Mouse (Mus musculus) left cerebral cortex, postnatal 14 days (tissue): ENCODE measurements around the gene Esr1. TPM values are rescaled to one million over a fixed set of nuclear protein-coding genes. Genes with fewer than 3 reads are reported as not detected.

Experiments used
- DNase-seq, 2 experiments: peaks; one replicate each; pipeline ENCODE4 v3.0.0; 2021 to 2022; ENCODE audit warnings: low spot score in 2 of 2, mixed read lengths in 1 of 2
- intact Hi-C: fragments of 180-260 bp; cut with DNase I; formaldehyde crosslinking; loops from one replicate; pipeline ENCODE4 v1.15.1; 2025
- total RNA-seq, 2 experiments: library from RNA; stranded (reverse); gene quantifications; 2 replicates each; pipeline ENCODE4 v1.2.3; 2021

The Esr1 gene
- total RNA-seq, 2 experiments from 2014 or later = 2.7 to 2.9 TPM

DNA sequence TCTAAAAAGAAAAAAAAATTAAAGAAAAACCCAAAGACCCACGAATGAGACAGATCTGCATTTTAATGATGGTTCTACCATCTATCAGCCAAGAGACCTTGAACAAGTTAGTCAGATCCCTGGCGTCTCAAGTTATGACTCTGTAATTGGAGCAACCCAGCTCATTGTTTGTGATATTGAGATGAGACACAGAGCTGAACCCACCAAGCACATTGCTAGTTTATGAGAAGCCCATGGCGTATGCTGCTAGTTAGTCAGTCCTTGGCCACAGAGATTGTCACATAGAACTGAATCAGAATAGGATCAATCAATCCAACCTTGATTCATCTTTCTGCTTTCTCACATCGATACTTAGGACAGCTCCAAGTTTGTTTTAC, 165.3 kb downstream of the Esr1 start:
- intact Hi-C loops = no loop called here
- no peak for DNase-seq

DNA sequence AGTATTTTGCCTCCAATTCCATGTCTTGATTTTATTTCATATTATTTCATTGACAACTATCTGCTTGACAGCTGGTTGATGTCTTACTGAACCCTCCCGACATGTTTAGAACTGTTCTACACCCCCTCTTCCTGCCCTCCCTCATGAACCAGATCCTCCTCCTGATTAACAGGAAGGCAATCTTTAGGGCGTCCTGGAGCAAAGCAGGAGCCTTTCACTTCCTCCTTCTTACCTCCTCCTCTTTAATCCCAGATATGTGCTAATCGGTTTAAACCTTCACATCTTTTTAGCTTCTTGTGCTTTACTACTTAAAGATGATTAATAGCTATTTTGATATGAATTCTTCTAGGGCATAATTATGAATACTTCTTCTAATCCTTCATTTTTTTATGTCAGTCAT, 166.6 kb downstream of the Esr1 start:
- intact Hi-C loops = no loop called here
- no peak for DNase-seq

DNA sequence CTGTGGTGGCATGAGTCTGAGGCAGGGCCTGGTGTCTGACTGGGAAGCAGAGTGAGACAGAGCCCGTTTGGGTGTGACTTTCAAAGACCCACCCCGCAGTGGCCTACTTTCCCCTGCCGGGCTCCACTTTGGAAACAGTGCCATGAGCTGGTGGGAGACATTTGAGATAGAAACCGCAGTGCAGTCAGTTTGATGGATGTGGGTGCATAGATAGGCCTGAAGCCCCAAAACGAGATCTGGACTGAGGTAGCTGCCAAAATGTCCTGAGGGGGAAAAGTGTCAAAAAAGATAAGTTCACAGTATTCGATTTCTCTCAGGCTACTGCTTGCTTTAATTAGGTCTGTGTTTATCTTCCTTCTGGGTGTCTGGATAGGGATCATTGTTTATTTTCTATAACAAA, 169.5 kb downstream of the Esr1 start:
- intact Hi-C loops = no loop called here
- DNase-seq = no peak

DNA sequence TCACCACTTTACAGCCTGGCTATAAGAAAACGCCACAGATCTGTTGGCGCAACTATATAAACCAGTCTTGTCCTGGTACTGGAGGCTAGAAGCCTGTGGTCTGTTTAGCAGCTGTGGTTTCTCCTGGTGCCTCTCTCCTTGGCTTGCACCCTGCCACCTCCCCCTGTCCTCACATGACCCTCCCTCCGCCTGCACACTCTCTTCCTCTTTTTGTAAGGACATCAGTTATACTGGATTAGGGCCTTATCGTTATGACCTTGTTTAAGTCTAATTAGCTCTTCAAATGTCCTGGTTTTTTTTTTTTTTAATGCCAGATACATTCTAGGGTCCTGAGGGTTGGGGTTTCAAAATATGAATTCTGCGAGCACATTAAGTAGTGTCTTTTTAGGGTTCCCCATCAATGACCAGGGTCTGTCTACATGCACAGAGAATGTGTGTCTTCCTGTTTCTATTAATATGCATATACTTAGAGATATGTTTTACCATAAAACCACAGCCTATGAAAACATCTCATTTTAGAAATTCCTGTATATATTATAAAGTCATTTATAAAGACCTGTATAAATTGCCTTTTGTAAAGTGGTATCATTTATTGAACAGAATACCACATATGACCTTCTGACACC, 175.7 kb downstream of the Esr1 start:
- no peak for DNase-seq
- intact Hi-C loops = no loop called here

DNA sequence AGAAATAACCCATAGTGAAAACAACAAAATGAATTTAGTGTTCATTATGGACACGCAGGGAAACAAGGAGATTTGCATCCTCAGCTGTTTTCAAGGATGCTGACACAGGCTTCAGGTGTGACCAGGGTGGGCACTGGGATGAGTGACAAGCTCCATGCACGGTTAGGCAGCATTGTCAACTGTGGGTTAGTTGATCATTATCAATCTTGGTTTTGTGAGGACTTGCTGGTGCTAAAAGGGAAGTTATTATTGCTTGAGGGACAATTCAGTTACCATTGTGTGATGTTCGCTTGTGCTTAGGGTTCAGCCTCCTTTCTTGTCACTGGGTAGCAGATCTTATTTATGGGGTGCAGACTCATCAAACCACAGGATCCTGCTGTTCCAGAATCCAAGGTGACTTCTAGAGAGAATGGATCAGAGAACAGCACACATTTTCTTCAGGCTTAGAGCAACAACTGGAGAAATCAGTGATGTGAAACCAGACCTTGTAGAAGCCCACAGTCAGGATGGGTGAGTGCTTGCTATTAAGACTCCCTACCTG, 186.9 kb downstream of the Esr1 start:
- intact Hi-C loops = no loop called here
- DNase-seq = no peak

DNA sequence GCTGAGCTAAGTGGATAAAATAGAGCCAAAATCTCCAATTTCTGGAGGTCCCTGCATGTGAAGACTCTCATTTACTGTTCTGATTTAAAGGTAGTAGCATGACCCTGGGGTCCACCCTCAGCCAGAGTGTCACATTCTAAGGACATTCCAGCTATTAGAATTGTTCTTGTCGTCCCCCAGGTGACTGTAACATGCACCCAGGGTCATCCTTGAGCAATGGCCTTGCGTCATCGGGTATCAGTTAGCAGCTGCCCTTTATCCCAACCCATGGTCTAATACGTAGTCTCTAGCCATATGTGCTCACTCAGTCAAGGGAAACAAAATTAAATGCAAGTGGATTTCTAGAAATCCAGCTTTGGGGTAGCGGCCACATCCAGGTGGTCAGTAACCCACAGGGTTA, 213.0 kb downstream of the Esr1 start:
- intact Hi-C loops = no loop called here
- DNase-seq = no peak

DNA sequence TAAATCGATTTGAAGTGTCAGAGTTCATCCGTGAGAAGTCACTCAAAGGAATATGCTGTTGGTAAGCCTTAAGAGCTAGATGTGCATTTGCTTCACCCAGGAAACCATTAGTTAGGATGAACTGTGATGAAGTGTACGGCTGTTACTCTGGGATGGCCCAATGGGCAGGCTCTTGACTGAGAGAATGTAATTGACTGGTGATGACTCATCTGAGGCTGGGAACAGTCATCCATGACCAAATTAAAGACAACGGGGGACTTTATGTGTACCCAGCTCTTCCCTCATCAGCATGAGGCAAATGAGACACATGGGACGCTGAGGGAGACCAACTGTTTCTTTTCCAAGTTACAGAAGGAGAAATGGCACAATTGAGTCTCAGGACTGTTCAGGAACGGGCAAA, 219.2 kb downstream of the Esr1 start:
- intact Hi-C loops = no loop called here
- DNase-seq = no peak

DNA sequence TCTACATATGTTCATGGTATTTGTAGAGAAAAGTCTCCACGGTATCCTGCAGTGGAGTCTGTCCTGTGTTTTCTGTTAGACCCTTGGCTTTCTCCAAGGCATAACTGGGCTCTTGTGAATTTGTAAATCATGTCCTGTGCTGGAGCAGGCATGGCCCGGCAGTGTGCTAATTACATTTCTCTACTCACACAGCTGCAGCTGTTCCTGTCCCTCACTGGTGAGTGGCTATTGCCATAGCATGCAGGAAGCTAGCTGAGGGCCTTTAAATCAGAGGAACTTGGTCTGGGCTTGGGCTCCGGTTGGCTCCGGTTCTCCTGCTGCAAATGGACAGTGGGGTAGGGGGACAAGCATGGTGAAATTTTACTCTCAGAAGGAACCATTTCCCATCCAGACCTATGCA, 226.7 kb downstream of the Esr1 start:
- intact Hi-C loops = no loop called here
- no peak for DNase-seq

DNA sequence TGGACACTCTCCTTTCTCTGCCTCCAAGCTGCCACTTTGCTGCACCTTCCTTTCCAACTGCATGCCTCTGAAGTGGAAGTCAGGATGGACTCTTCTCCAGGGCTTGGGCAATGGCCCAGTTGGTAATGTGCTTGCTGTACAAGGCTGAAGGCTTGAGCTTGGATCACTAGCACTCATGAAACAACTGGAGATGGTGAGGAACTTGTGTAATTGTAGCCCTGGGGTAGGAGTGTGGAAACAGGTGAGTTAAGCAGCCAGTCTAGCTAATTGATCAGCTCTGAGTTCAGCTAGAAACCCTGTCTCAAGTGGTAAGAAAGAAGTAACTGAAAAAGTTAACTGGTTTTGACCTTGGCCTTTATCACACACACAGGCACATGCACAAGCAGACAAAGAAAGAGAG, 229.6 kb downstream of the Esr1 start:
- intact Hi-C loops = no loop called here

DNA sequence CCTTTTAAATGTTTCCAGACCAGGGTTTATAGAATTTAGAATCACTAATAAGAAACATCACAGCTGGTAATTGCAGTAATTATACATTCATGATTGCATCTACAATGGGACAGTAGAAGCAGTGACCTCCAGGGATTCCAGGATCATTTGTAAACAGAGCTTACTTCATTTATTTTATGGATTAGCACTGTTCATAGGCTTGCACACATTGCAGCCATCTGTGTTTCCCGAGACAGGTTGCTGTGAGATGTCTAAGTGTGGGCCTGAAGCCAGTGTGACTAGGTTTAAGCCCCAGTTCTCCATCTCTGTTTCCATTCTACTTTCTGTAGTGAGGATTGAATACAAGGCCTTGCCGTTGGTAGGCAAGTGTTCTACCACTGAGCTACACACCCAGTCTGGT, 236.1 kb downstream of the Esr1 start:
- intact Hi-C loops = no loop called here
- no peak for DNase-seq

More for the DNA sequence above, 229.6 kb downstream of the Esr1 start:
- no peak for DNase-seq

DNA sequence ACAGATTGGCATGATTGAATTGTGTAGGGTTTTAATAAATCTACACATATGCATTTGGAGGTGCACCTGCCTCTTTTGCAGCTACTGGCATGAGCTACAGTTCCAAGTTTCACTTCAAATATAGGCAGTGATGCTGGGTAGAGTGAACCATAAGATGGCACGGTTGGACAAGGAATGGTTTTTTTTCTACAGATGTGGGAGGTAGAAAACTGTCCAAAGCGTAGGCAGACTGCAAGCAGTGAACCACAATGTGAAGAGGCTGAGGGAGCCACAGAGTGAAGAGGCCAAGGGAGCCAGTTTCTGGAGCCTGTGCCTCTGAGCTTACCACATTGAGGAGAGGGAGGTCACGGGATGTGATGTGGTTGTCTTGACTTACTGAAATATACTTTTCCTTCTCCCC, 238.5 kb downstream of the Esr1 start:
- intact Hi-C loops = no loop called here
- peak; percentile 4 to 7 for DNase-seq

DNA sequence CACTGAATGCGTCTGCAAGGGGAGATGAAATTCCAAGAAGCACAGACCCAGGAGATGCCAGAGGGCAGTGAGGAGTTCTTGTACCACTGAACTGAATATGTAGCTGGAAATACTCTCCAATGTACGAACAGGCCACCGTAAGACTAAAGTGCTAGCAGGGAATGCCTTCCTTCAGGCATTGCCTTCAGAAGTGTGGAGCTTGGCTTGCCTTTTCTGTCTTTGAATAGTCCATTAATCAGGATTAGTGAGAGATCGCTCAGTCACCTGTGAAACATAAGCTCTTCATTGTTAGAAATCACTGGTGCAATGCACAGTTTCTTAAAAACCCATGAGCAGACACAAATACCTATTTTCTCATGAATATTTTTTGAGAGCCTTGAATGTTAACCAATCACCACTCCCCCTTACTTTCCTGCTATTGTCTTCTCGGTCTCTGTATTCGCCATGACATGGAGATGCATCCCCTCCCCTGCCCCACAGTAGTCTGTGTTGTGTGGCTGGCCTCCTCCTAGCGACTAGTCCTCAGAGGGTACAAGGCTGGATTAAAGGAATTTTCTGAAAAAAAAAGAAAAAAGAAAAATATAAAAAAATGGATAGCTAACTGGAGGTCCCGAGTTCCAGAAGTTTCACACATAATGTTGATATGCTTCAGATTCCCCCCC, 263.8 kb downstream of the Esr1 start:
- intact Hi-C loops = no loop called here
- DNase-seq = no peak

DNA sequence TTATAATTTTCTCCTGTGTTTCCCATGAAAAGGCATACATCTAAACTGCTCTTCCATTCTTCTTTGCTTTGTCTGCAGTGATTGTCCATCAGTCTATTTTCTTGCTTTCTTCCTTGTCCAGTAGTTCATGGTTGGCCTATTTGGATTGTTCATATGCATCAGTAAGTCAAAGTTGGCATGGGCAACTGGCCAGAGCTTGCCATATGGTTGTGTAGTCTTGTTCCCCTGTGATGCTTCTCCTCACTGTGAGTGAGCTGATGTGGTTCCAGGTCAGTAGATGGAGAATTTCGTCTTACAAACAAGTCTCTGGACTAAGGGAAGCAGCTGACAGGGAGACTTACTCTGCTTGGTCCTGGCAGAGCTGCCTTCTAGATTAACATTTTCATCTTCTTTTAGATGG, 270.0 kb downstream of the Esr1 start:
- intact Hi-C loops = no loop called here
- DNase-seq = no peak

DNA sequence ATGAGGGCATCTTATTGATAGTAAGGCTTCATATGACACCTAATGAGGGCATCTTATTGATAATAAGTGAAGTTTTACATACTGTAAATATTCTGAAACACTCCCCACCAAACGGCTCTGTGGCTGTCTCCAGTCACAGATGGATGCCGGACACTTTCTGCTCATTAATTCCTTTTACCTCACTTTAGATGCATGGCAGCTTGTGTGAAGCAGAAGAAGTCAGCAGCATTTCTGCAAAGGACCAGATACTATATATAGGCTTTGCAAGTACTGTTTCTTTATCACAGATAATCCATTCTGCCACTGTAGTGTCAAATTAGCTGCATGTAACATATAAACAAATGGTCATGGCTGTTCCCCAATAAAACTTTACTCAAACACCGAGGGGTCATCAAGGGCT, 274.1 kb downstream of the Esr1 start:
- intact Hi-C loops = no loop called here
- DNase-seq = peak in 1 of 2 experiments; percentile 4

DNA sequence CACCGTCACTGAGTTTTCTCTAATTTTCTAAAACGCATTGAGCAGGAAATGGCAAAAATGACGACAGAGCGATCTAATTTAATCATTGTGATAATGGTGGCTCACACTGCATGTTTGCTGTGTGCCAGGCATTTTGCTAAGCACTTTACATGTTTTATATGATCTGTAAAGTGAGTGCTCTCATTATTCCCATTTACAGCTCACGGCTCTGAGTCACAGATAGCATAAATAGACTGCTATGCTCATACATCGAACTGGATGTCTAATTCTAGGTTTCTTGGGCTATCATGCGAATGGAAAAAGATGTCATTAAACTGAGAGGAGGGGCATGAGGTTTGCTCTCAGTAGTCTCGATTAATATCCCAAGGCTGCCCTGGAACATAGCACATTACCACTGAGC, 274.6 kb downstream of the Esr1 start:
- intact Hi-C loops = no loop called here
- peak in 1 of 2 experiments; percentile 25 for DNase-seq

DNA sequence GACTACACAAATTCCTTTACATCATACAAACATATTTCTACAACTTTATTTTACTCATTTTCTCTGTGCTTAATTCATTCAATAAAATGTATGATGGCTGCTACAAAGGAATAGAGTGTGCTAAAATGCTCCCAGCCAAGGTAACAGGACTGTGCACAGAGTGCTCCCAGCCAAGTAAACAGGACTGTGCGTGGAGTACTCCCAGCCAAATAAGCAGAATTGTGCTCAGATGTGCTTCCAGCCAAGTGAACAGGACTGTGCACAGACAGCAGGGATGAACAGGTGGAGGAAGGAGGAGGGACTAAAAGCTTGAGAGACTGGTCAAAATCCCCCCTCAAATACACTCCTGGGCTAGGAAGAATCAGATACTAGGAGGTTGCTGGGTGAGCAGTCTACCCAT, 282.1 kb downstream of the Esr1 start:
- DNase-seq = no peak
- intact Hi-C loops = no loop called here

DNA sequence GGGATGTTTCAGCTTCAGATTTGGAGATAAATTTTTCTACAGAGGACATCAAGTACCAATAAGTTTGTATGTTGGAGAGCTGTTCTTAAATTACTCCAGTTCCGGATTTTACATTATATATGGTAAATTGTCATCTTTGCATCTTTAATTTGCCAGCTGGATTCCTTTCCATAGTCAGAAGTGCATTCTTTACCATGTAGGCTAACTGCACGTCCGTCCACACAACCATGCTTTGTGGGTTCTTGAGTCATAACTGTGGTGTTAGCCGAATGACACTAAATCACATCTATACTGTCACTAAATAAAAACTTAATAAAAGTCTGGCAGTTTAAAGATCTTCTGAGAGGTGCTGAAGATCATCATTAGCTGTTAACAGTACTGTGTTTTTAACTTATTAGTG, 286.4 kb downstream of the Esr1 start:
- no peak for DNase-seq
- intact Hi-C loops = no loop called here

DNA sequence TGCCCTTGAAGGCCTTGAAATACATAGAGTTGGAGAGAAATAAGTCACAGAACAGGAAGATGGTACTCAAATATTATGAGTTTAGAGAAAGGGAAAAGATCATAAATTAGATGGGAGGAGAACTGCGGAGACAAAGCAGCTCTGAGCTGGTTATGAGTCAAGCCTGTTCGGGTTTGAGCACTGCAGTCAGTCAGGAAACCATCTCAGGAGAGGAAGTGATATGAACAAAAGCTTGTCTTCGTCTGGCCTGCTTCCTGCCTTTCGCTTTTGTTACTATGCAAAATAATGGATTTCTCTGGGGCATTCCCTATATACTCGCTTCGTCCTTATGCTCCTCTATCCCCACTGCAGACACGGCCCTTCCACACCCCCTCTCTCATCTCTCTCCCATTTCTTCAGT, 288.9 kb downstream of the Esr1 start:
- DNase-seq = no peak
- intact Hi-C loops = no loop called here

DNA sequence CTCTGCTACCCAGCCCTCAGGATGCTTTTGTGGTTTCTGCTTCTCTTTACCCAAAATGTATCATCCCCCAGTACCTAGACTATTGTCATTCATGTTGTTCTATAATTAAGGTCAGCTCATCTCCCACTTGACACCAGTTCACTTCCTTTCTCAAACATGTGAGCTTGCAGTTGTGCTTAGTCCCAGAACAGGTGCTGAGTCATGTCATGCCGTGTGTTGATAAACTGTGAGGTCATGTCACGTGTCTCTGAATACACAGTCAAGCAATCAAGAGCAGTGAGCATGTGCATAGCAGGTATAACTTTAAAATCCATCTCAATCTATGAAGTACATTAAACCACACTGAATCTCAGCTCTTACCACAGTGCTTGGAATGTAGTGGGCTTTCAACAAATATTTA, 297.9 kb downstream of the Esr1 start:
- intact Hi-C loops = no loop called here
- DNase-seq = no peak

DNA sequence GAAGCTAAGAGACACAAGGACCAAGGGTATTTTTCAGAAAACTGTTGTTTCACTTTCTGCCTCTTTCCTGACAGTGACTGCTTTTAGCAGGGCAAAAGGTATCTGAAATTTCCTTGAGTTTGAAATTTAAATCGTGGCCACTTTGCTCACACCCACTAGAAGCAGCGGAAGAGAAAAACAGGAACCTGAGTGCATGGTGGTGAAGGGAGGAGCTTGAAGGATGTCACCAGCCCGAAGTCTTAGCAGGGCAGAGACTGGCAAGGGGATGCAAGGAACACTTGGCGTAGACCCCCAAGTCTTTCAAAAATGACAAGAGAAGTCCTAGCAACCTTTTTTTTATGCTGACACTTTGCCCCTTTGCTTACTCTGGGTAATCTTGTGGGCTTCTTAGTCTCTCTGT, 299.1 kb downstream of the Esr1 start:
- no peak for DNase-seq
- intact Hi-C loops = no loop called here

DNA sequence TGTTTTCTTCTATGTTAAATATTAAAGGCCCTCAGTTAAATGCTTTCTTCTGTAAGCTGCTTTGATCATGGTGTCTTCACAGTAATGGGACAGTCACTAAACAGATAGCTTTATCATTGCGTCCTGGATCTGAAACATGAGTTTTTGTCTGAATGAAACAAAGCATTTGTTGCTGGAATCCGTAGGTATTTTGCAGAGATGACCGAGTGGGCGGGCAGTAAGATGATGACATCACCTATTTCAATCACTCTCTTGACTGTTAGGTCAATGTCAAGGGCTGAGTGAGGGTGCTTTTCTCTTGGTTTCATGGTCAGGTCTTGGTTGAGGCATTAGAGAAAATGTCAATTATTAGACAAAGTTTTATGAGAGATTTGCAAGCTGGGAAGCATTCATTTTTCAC, 307.7 kb downstream of the Esr1 start:
- intact Hi-C loops = no loop called here
- no peak for DNase-seq

DNA sequence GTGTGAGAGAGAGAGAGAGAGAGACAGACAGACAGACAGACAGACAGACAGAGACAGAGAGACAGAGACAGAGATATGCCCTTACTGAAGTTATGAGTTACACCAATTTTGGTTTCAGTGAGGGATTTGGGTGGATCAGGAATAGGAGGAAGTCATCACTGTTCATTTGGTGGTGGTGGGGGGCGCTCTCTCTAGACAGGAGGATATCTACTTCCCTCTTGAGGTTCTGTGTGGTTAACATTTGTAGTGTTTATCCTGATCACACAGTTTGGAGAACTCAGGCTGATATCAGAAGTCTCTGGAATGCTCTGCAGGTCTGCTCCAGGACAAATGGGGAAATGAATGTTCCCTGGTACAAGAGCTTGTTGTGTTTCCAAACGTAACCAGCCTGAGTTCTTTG, 312.2 kb downstream of the Esr1 start:
- DNase-seq = no peak
- intact Hi-C loops = no loop called here
